Mouse (Mus musculus): ENCODE results near the gene Lst1. TPM values are rescaled to one million over a fixed set of nuclear protein-coding genes. Genes with fewer than 3 reads are reported as not detected.

The Lst1 gene
- polyA plus RNA-seq, 1 experiment from 2014 or later: 27.4 TPM

GRCm38 (mm10) chr17:35165451-35166155, 22.6 kb downstream of the Lst1 start:
- ATAC-seq (ENCODE audit: insufficient number of reproducible peaks, low FRiP score, low TSS enrichment, low read depth): no peak
- WGBS: 20% methylated on average over 12 of the region's 12 CpGs
- H3K9ac ChIP-seq: peak overlapping the region; percentile 44
- peak overlapping the region; percentile 50 for H3K4me2 ChIP-seq (replicated peaks)
- no peaks in the 10 kb centered on the region for H3K9me3 ChIP-seq (replicated peaks)
- H3K4me3 ChIP-seq (replicated peaks): peak overlapping the region; percentile 100
- no peaks in the 10 kb centered on the region for H3K27me3 ChIP-seq
- H3K36me3 ChIP-seq: peaks cover 18% of the 10 kb centered on the region
- peak overlapping the region; percentile 100 for H3K27ac ChIP-seq (replicated peaks)
- H3K4me1 ChIP-seq: peaks cover 35% of the 10 kb centered on the region

DNA sequence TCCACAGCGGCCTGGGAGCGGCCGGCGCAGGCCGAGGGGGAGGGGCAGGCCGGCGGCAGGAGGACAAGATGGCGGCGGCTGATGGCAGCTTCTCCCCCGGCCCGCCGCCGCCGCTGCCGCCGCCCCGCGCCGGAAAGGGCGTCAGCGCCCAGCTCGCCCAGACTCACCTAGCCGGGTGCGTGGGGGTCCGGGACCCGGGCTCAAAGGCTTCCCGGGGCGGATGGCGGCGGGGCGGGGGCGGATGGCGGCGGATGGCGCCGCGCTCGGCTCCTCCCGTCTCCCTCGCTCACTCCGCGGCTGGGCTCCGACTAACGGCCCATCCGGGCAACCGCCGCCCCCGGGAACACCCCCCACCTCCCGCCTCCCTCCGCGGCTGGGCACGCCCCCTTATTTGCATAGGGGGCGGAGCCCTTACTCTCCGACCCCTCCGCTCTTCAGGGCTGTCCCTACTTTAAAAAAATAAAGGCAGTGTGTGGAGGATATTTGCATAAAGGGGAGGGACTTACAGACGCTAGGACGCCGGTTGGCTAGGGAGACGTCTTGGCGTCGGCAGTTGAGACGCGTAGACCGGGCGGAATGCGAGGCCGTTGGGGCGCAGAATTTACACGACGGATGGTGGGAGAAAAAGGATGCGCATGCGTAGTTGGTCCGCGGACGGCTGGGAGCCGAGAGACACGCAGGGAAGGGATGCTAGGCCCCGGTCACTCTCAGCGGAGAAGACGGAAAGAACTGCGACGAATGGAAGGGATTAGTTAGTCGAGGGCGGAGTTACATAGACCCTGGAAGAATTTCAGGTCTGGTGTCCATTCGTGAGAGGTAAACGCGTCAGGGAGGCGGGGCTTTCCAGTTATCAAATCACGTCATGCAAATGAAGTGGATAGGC, 23.4 kb downstream of the Lst1 start, which contains the start of gene Prrc2a:
Prrc2a (minus strand) TSS at position 330 of the 883 bp plus-strand sequence.
- H3K27me3 ChIP-seq: no peaks in the 10 kb centered on the region
- WGBS: under 1% methylated on average over 74 of the region's 89 CpGs
- H3K9ac ChIP-seq: peak within 1 kb of the TSS; percentile 100
- H3K4me2 ChIP-seq (replicated peaks): peak within 1 kb of the TSS; percentile 88
- ATAC-seq (ENCODE audit: insufficient number of reproducible peaks, low FRiP score, low TSS enrichment, low read depth): peak; percentile 95
- peak within 1 kb of the TSS; percentile 100 for H3K4me3 ChIP-seq (replicated peaks)
- H3K36me3 ChIP-seq: peaks cover 26% of the 10 kb centered on the region
- H3K4me1 ChIP-seq: peaks cover 35% of the 10 kb centered on the region
- H3K27ac ChIP-seq (replicated peaks): peak within 1 kb of the TSS; percentile 100
- H3K9me3 ChIP-seq (replicated peaks): no peaks in the 10 kb centered on the region

GRCm38 (mm10) chr17:35164218-35164567, 24.0 kb downstream of the Lst1 start:
- Histone ChIP-seq H3K4me3 (replicated peaks) (peak overlapping the region; percentile 100), H3K4me2 (replicated peaks) (peak overlapping the region; percentile 88), H3K36me3 (peaks cover 32% of the 10 kb centered on the region), H3K9ac (peak overlapping the region; percentile 100), H3K9me3 (replicated peaks) (no peaks in the 10 kb centered on the region), H3K27me3 (no peaks in the 10 kb centered on the region), H3K27ac (replicated peaks) (peak overlapping the region; percentile 100), H3K4me1 (peaks cover 35% of the 10 kb centered on the region)
- WGBS: 0% methylated on average over 28 of the region's 28 CpGs
- ATAC-seq (ENCODE audit: insufficient number of reproducible peaks, low FRiP score, low TSS enrichment, low read depth): no peak

GRCm38 (mm10) chr17:35163326-35164081, 24.7 kb downstream of the Lst1 start:
- no peak for ATAC-seq (ENCODE audit: insufficient number of reproducible peaks, low FRiP score, low TSS enrichment, low read depth)
- H3K4me3 ChIP-seq (replicated peaks): peak overlapping the region; percentile 100
- no peaks in the 10 kb centered on the region for H3K9me3 ChIP-seq (replicated peaks)
- H3K4me2 ChIP-seq (replicated peaks): peak overlapping the region; percentile 88
- peaks cover 39% of the 10 kb centered on the region for H3K36me3 ChIP-seq
- no peaks in the 10 kb centered on the region for H3K27me3 ChIP-seq
- H3K27ac ChIP-seq (replicated peaks): peak overlapping the region; percentile 100
- peak overlapping the region; percentile 100 for H3K9ac ChIP-seq
- WGBS: 6% methylated on average over 8 of the region's 8 CpGs
- peaks cover 35% of the 10 kb centered on the region for H3K4me1 ChIP-seq

DNA sequence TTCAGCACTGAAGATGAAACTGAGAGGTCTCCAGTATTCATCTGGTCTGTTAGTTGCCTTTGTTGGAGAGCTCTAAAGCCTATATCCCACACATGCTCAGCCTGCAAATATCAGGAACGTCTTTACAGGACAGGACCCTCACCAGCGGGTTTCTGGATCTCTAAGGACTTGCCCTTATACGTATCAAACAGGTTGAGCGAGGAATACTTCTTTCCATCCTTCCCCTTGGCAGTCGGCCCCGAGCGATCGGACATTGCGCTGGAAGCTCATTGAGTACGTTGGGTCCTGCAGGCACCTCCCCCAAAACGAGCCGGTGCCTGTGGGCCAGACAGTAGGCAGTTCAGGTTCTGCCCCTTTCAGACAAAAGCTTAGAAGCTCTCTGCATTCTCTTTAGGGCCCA, 25.5 kb downstream of the Lst1 start:
- Histone ChIP-seq H3K36me3 (peaks cover 47% of the 10 kb centered on the region), H3K4me2 (replicated peaks) (peak overlapping the region; percentile 88), H3K4me3 (replicated peaks) (peak overlapping the region; percentile 100), H3K9ac (peak overlapping the region; percentile 100), H3K27me3 (no peaks in the 10 kb centered on the region), H3K27ac (replicated peaks) (peak overlapping the region; percentile 39), H3K4me1 (peaks cover 35% of the 10 kb centered on the region), H3K9me3 (replicated peaks) (no peaks in the 10 kb centered on the region)
- WGBS: 31% methylated on average over 12 of the region's 12 CpGs
- no peak for ATAC-seq (ENCODE audit: insufficient number of reproducible peaks, low FRiP score, low TSS enrichment, low read depth)

DNA sequence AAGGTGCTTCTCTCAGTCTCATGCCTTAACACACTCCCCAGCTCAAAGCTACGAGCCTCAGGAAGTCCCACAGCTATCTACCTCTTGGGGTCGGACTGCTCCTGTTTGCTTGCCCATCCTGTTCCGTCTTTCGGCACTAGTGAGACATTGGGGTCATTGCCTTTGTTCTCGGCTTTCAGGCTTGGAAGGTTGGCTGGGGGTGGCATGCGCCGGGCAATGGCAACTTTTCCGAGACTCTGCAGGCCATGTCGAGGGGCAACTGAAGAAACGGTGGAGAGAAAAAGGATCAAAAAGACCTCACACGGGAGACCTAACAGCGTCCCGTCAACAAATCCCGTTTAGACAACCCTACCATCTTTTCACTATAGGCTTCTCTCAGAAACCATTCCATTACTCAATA, 26.1 kb downstream of the Lst1 start:
- peaks cover 53% of the 10 kb centered on the region for H3K36me3 ChIP-seq
- WGBS: 67% methylated on average over 14 of the region's 14 CpGs
- H3K4me2 ChIP-seq (replicated peaks): peak overlapping the region; percentile 88
- ATAC-seq (ENCODE audit: insufficient number of reproducible peaks, low FRiP score, low TSS enrichment, low read depth): no peak
- H3K9me3 ChIP-seq (replicated peaks): no peaks in the 10 kb centered on the region
- H3K27me3 ChIP-seq: no peaks in the 10 kb centered on the region
- peak overlapping the region; percentile 100 for H3K4me3 ChIP-seq (replicated peaks)
- no peak overlapping the region for H3K9ac ChIP-seq
- peaks cover 35% of the 10 kb centered on the region for H3K4me1 ChIP-seq
- H3K27ac ChIP-seq (replicated peaks): peak overlapping the region; percentile 39

DNA sequence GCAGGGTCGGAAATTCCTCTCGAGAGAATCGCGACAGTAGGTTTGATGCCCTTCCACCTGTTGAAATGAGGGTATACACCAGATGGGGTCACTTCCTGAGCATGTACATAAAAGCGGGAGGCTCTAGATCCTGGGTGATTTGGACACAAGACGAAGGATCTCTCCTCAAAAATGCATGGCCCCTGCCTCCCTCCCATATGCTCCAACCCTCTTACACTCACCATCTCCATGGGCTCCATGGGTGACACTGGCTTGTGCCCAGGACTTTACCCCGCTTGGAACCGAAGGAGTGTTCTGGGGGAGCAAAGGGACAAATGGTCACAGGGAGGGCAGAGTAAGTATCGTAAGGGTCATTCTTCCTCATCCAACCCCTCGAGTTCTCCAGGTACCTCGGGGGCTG, 26.8 kb downstream of the Lst1 start:
- H3K27me3 ChIP-seq: no peaks in the 10 kb centered on the region
- no peak overlapping the region for H3K9ac ChIP-seq
- no peak overlapping the region for H3K27ac ChIP-seq (replicated peaks)
- 0 out of 2 replicates have a peak overlapping the region, but pooled peaks have one; percentile 100 for H3K4me3 ChIP-seq (replicated peaks)
- H3K36me3 ChIP-seq: peaks cover 60% of the 10 kb centered on the region
- no peak overlapping the region for H3K4me2 ChIP-seq (replicated peaks)
- no peak for ATAC-seq (ENCODE audit: insufficient number of reproducible peaks, low FRiP score, low TSS enrichment, low read depth)
- peaks cover 34% of the 10 kb centered on the region for H3K4me1 ChIP-seq
- H3K9me3 ChIP-seq (replicated peaks): no peaks in the 10 kb centered on the region
- WGBS: 81% methylated on average over 11 of the region's 11 CpGs

- 81% methylated on average over 7 of the region's 7 CpGs for WGBS
- Histone ChIP-seq H3K27ac (replicated peaks) (no peak overlapping the region), H3K27me3 (no peaks in the 10 kb centered on the region), H3K4me3 (replicated peaks) (no peak overlapping the region), H3K9ac (no peak overlapping the region), H3K36me3 (peaks cover 78% of the 10 kb centered on the region), H3K4me2 (replicated peaks) (no peak overlapping the region), H3K4me1 (peaks cover 28% of the 10 kb centered on the region), H3K9me3 (replicated peaks) (no peaks in the 10 kb centered on the region)
- ATAC-seq (ENCODE audit: insufficient number of reproducible peaks, low FRiP score, low TSS enrichment, low read depth): no peak
Measured at GRCm38 (mm10) chr17:35159638-35160037, 28.6 kb downstream of the Lst1 start.

- Histone ChIP-seq H3K9ac (no peak overlapping the region), H3K4me1 (peaks cover 32% of the 10 kb centered on the region), H3K9me3 (replicated peaks) (no peaks in the 10 kb centered on the region), H3K36me3 (peaks cover 84% of the 10 kb centered on the region), H3K4me3 (replicated peaks) (no peak overlapping the region), H3K4me2 (replicated peaks) (no peak overlapping the region), H3K27me3 (no peaks in the 10 kb centered on the region), H3K27ac (replicated peaks) (no peak overlapping the region)
- no peak for ATAC-seq (ENCODE audit: insufficient number of reproducible peaks, low FRiP score, low TSS enrichment, low read depth)
- 90% methylated on average over 16 of the region's 16 CpGs for WGBS
Measured at GRCm38 (mm10) chr17:35158850-35159593, 29.2 kb downstream of the Lst1 start.

DNA sequence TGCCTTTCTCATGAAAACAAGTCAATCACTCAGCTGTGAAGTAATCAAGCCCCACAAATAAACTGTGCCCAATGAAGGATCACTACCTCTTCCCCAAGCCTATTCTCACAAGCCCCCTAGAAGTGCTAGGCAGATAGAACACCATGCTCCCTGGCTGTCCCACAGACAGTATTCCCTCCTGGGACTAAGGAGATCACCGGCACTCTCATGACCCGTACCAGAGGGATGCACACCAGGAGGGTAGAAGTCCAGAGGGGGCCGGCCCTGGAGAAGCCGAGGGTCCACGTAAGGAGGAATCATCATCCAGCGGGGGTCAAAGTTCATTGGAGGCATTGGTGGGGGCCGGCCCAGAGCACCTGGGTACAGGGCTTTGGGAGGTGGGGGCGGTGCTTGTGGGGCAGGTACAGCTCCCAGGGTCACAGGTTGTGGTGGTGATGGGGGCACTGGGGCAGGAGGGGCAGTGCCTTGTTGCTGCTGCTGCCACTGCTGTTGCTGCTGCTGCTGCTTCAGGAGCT, 30.5 kb downstream of the Lst1 start:
- no peak overlapping the region for H3K4me2 ChIP-seq (replicated peaks)
- peaks cover 97% of the 10 kb centered on the region for H3K36me3 ChIP-seq
- peaks cover 24% of the 10 kb centered on the region for H3K4me1 ChIP-seq
- H3K4me3 ChIP-seq (replicated peaks): no peak overlapping the region
- no peak overlapping the region for H3K27ac ChIP-seq (replicated peaks)
- ATAC-seq (ENCODE audit: insufficient number of reproducible peaks, low FRiP score, low TSS enrichment, low read depth): no peak
- no peaks in the 10 kb centered on the region for H3K27me3 ChIP-seq
- WGBS: 88% methylated on average over 8 of the region's 8 CpGs
- no peak overlapping the region for H3K9ac ChIP-seq
- no peaks in the 10 kb centered on the region for H3K9me3 ChIP-seq (replicated peaks)
